Mouse (Mus musculus) thymus, adult 2 months (tissue): ENCODE measurements at regions not wholly inside any gene's neighbourhood (a gene's known extent, or its start where the extent isn't known, plus 50 kb on each side); places are given as distances from the start of the nearest gene placed in this dataset.

Source experiments
- DNase-seq: peaks from one replicate; pipeline ENCODE4 v3.0.0; 2021
- H3K27ac ChIP-seq: fragments of 200-500 bp; 2 replicates; pipeline ENCODE4 v1.5.1; 2012; ENCODE audit warnings: low read length, control low read depth; ENCODE audit not compliant: control insufficient read depth, insufficient read depth
- H3K27me3 ChIP-seq: fragments of 200-500 bp; 2 replicates; pipeline ENCODE4 v1.6.1; 2012; ENCODE audit warnings: mild to moderate bottlenecking, low read length, moderate library complexity, mixed read lengths; ENCODE audit not compliant: control insufficient read depth, insufficient read depth
- H3K36me3 ChIP-seq: fragments of 200-500 bp; 2 replicates; pipeline ENCODE4 v1.6.1; 2012; ENCODE audit warnings: mild to moderate bottlenecking, low read length, moderate library complexity; ENCODE audit not compliant: control insufficient read depth, insufficient read depth
- H3K4me1 ChIP-seq: fragments of 200-500 bp; replicated peaks from 2 replicates; pipeline ENCODE4 v1.6.1; 2012; ENCODE audit warnings: low read length; ENCODE audit not compliant: control insufficient read depth, insufficient read depth
- H3K4me3 ChIP-seq: fragments of 200-500 bp; 2 replicates; pipeline ENCODE4 v1.5.1; 2012; ENCODE audit warnings: mild to moderate bottlenecking, low read length, control low read depth, moderate library complexity; ENCODE audit not compliant: control insufficient read depth, insufficient read depth
- CTCF ChIP-seq: fragments of 200-500 bp; IDR thresholded peaks from 2 replicates; pipeline ENCODE4 v1.5.1; 2012; ENCODE audit warnings: mild to moderate bottlenecking, control low read depth, low read length, moderate library complexity, borderline replicate concordance; ENCODE audit not compliant: control insufficient read depth, poor library complexity, insufficient read depth; ENCODE audit errors: extremely low read depth
- POLR2A ChIP-seq: fragments of 200-500 bp; IDR thresholded peaks from 2 replicates; pipeline ENCODE4 v1.6.1; 2012; ENCODE audit warnings: mild to moderate bottlenecking, low read length, control low read depth, moderate library complexity; ENCODE audit not compliant: control insufficient read depth, poor library complexity, insufficient read depth; ENCODE audit errors: extremely low read depth
- WGBS: fragments of 180-500 bp; shearing (Covaris S2); methylation state at CpG from one replicate; pipeline ENCODE4 v1.1.7; 2018; 5-methylcytosine and 5-hydroxymethylcytosine counted together

- Histone ChIP-seq H3K27me3 (no peaks in the 10 kb centered on the region), H3K36me3 (no peaks in the 10 kb centered on the region), H3K4me3 (no peak overlapping the region), H3K4me1 (no peaks in the 10 kb centered on the region), H3K27ac (no peak overlapping the region)
- no peak for DNase-seq
- 19% methylated on average over 3 of the region's 3 CpGs for WGBS
- no peak for TF ChIP-seq CTCF
- TF ChIP-seq POLR2A = no peak
Observed at GRCm38 (mm10) chr7:135913923-135914634, 197.9 kb upstream of the Mki67 start.

- no peak for TF ChIP-seq POLR2A
- no peak for TF ChIP-seq CTCF
- WGBS = 94% methylated on average over 7 of the region's 7 CpGs
- no peak overlapping the region for H3K27ac ChIP-seq
Observed at GRCm38 (mm10) chr7:135923876-135924275, 207.7 kb upstream of the Mki67 start.

GRCm38 (mm10) chr7:135924641-135925040, 208.5 kb upstream of the Mki67 start:
- Histone ChIP-seq H3K36me3 (no peaks in the 10 kb centered on the region), H3K27ac (no peak overlapping the region), H3K4me3 (no peak overlapping the region), H3K4me1 (no peaks in the 10 kb centered on the region), H3K27me3 (no peaks in the 10 kb centered on the region)
- no peak for DNase-seq
- TF ChIP-seq POLR2A (no peak), CTCF (no peak)
- 90% methylated on average over 4 of the region's 4 CpGs for WGBS

More at GRCm38 (mm10) chr7:135923876-135924275, 207.7 kb upstream of the Mki67 start:
- Histone ChIP-seq H3K36me3 (no peaks in the 10 kb centered on the region), H3K4me1 (no peaks in the 10 kb centered on the region), H3K27me3 (no peaks in the 10 kb centered on the region), H3K4me3 (no peak overlapping the region)
- DNase-seq = no peak

- H3K4me1 ChIP-seq = no peaks in the 10 kb centered on the region
- TF ChIP-seq POLR2A = no peak
- TF ChIP-seq CTCF = no peak
- WGBS = 89% methylated on average over 1 of the region's 1 CpGs
- H3K27me3 ChIP-seq = no peaks in the 10 kb centered on the region
- no peak overlapping the region for H3K27ac ChIP-seq
- no peaks in the 10 kb centered on the region for H3K36me3 ChIP-seq
- DNase-seq = no peak
- H3K4me3 ChIP-seq = no peak overlapping the region
Observed at GRCm38 (mm10) chr7:135930091-135930490, 213.9 kb upstream of the Mki67 start.

- no peak for TF ChIP-seq POLR2A
- no peak for TF ChIP-seq CTCF
- H3K27me3 ChIP-seq = no peaks in the 10 kb centered on the region
- no peak for DNase-seq
- H3K4me1 ChIP-seq = no peaks in the 10 kb centered on the region
- no peaks in the 10 kb centered on the region for H3K36me3 ChIP-seq
- no peak overlapping the region for H3K4me3 ChIP-seq
- WGBS = 90% methylated on average over 5 of the region's 5 CpGs
- H3K27ac ChIP-seq = no peak overlapping the region
Observed at GRCm38 (mm10) chr7:135932595-135933175, 216.5 kb upstream of the Mki67 start.

GRCm38 (mm10) chr7:135935180-135935579, 219.0 kb upstream of the Mki67 start:
- WGBS = 66% methylated on average over 1 of the region's 1 CpGs
- Histone ChIP-seq H3K27me3 (no peaks in the 10 kb centered on the region), H3K4me3 (no peak overlapping the region), H3K36me3 (no peaks in the 10 kb centered on the region), H3K27ac (no peak overlapping the region), H3K4me1 (no peaks in the 10 kb centered on the region)
- no peak for DNase-seq
- TF ChIP-seq POLR2A (no peak), CTCF (no peak)

- Histone ChIP-seq H3K4me3 (no peak overlapping the region), H3K27me3 (no peaks in the 10 kb centered on the region), H3K4me1 (no peaks in the 10 kb centered on the region), H3K36me3 (no peaks in the 10 kb centered on the region), H3K27ac (no peak overlapping the region)
- TF ChIP-seq POLR2A (no peak), CTCF (no peak)
- 92% methylated on average over 3 of the region's 3 CpGs for WGBS
- DNase-seq = no peak
Observed at GRCm38 (mm10) chr7:135937465-135937864, 221.3 kb upstream of the Mki67 start.
